Mouse (Mus musculus): Measurements from ENCODE around the gene Olfr293.

GRCm38 (mm10) chr7:86648761-86649160 lies at the start of gene Olfr293:
- TF ChIP-seq POLR2A (IDR thresholded peaks at IDR 0.05; ENCODE audit: control insufficient read depth, extremely low read depth, insufficient read depth, low read length, poor library complexity) (no peak), CTCF (IDR thresholded peaks at IDR 0.05; ENCODE audit: borderline replicate concordance, control insufficient read depth, extremely low read depth, insufficient read depth, low read length, poor library complexity) (no peak)
